Mouse (Mus musculus): ENCODE data around the gene Olfr3.

Gene Olfr3

GRCm38 (mm10) chr2:36816932-36817331 lies at the start of gene Olfr3:
Olfr3 (minus strand) TSS chr2:36817032.
- no peak for DNase-seq

- no peak for DNase-seq
Measured at GRCm38 (mm10) chr2:36862560-36862959, 45.7 kb upstream of the Olfr3 start, which contains the start of gene Olfr351. Olfr351 (minus strand) TSS chr2:36862660.

- no peak for DNase-seq
Measured at GRCm38 (mm10) chr2:36846010-36846409, 29.2 kb upstream of the Olfr3 start, which contains the start of gene Olfr350. Olfr350 (plus strand) TSS chr2:36846310.

GRCm38 (mm10) chr2:36790238-36790637 lies 26.6 kb downstream of the Olfr3 start, which contains the start of gene Olfr50:
Olfr50 (plus strand) TSS chr2:36790538.
- no peak for DNase-seq

- DNase-seq: no peak
Measured at GRCm38 (mm10) chr2:36783976-36784375, 32.9 kb downstream of the Olfr3 start, which contains the start of gene Olfr348. Olfr348 (plus strand) TSS chr2:36784276.

Measured in right cerebral cortex, postnatal 14 days (tissue).